Mouse (Mus musculus) lung, postnatal 0 days (tissue): ENCODE data around the gene Glyatl3.

ENCODE experiments used
- CTCF ChIP-seq: IDR thresholded peaks from 2 replicates; pipeline ENCODE4 v1.5.1; 2016; ENCODE audit warnings: antibody characterized with exemption, mild to moderate bottlenecking
- EP300 ChIP-seq: IDR thresholded peaks from 2 replicates; pipeline ENCODE4 v1.6.1; 2016; ENCODE audit warnings: antibody characterized with exemption, mild to moderate bottlenecking, control low read depth

- TF ChIP-seq CTCF, result no peak
- no peak for TF ChIP-seq EP300
These were observed 14.3 kb downstream of the Glyatl3 start for GRCm38 (mm10) chr17:40899783-40900363.
